Mouse (Mus musculus): ENCODE measurements around the gene Spop. TPM values are rescaled to one million over a fixed set of nuclear protein-coding genes. Genes with fewer than 3 reads are reported as not detected.
A peak's percentile ranks its signal among the peaks of the same experiment; 100 is the strongest.

The Spop gene
- polyA plus RNA-seq, 1 experiment, result 38.5 TPM

- H3K4me1 ChIP-seq (ENCODE audit: control insufficient read depth, insufficient read depth, low read length), result no peaks in the 10 kb centered on the region
- no peaks in the 10 kb centered on the region for H3K27me3 ChIP-seq (ENCODE audit: control insufficient read depth, insufficient read depth, low read length, poor library complexity, severe bottlenecking)
- H3K4me3 ChIP-seq (ENCODE audit: low read depth, low read length), result no peak overlapping the region
- peaks cover 15% of the 10 kb centered on the region; the same call in 1 of the 2 replicates for H3K36me3 ChIP-seq (ENCODE audit: control insufficient read depth, insufficient read depth, low read length, poor library complexity, severe bottlenecking)
- no peaks in the 10 kb centered on the region for H3K9me3 ChIP-seq (replicated peaks; ENCODE audit: control insufficient read depth, insufficient read depth, low read length, poor library complexity, severe bottlenecking)
- TF ChIP-seq POLR2A (IDR thresholded peaks at IDR 0.05; ENCODE audit: insufficient read depth, low read length) (no peak), CTCF (IDR thresholded peaks at IDR 0.05; ENCODE audit: low read depth, low read length) (no peak), EP300 (IDR thresholded peaks at IDR 0.05; ENCODE audit: insufficient read depth, low read depth, low read length) (no peak)
- no peak overlapping the region for H3K27ac ChIP-seq (ENCODE audit: insufficient read depth, low read length)
- no peak overlapping the region for H3K9ac ChIP-seq (ENCODE audit: low read depth, poor library complexity, severe bottlenecking)
Measured at GRCm38 (mm10) chr11:95380711-95381110, 33.2 kb upstream of the Spop start.

GRCm38 (mm10) chr11:95381146-95381545 lies 32.7 kb upstream of the Spop start:
- H3K27ac ChIP-seq (ENCODE audit: insufficient read depth, low read length), result no peak overlapping the region
- no peaks in the 10 kb centered on the region for H3K4me1 ChIP-seq (ENCODE audit: control insufficient read depth, insufficient read depth, low read length)
- no peaks in the 10 kb centered on the region for H3K27me3 ChIP-seq (ENCODE audit: control insufficient read depth, insufficient read depth, low read length, poor library complexity, severe bottlenecking)
- TF ChIP-seq POLR2A (IDR thresholded peaks at IDR 0.05; ENCODE audit: insufficient read depth, low read length), result no peak
- no peak for TF ChIP-seq CTCF (IDR thresholded peaks at IDR 0.05; ENCODE audit: low read depth, low read length)
- no peak for TF ChIP-seq EP300 (IDR thresholded peaks at IDR 0.05; ENCODE audit: insufficient read depth, low read depth, low read length)
- H3K9ac ChIP-seq (ENCODE audit: low read depth, poor library complexity, severe bottlenecking), result no peak overlapping the region
- H3K4me3 ChIP-seq (ENCODE audit: low read depth, low read length), result no peak overlapping the region
- peaks cover 15% of the 10 kb centered on the region; the same call in 1 of the 2 replicates for H3K36me3 ChIP-seq (ENCODE audit: control insufficient read depth, insufficient read depth, low read length, poor library complexity, severe bottlenecking)
- H3K9me3 ChIP-seq (replicated peaks; ENCODE audit: control insufficient read depth, insufficient read depth, low read length, poor library complexity, severe bottlenecking), result no peaks in the 10 kb centered on the region

DNA sequence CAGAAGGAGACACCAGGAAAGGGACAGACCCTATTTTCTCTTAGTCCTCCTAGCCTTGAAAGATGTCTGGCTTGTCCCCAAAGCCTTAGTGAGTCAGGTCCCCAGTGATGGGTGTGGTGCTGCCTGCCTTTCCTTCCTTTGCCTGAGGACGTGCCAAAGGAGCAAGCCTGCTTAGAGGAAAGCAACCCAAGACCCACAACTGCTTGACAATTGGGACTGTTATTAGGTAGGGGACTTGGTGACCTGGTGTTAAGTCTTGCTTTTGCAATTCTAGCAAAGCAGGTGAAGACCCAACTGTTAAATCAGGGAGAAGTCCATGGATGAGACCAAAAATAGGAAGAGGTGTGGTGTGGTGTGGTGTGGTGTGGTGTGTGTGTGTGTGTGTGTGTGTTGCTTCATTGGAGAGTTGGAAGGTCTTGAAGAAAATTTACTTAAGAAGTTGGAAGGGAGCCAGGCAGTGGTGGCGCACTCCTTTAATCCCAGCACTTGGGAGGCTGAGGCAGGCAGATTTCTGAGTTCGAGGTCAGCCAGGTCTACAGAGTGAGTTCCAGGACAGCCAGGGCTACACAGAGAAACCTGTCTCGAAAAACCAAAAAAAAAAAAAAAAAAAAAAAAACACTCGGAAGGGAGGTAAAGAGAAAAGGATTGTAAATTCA lies 30.4 kb upstream of the Spop start:
- H3K36me3 ChIP-seq (ENCODE audit: control insufficient read depth, insufficient read depth, low read length, poor library complexity, severe bottlenecking), result peaks cover 29% of the 10 kb centered on the region
- H3K4me3 ChIP-seq (ENCODE audit: low read depth, low read length), result no peak overlapping the region
- no peak overlapping the region for H3K27ac ChIP-seq (ENCODE audit: insufficient read depth, low read length)
- no peak overlapping the region for H3K9ac ChIP-seq (ENCODE audit: low read depth, poor library complexity, severe bottlenecking)
- no peak for TF ChIP-seq POLR2A (IDR thresholded peaks at IDR 0.05; ENCODE audit: insufficient read depth, low read length)
- TF ChIP-seq CTCF (IDR thresholded peaks at IDR 0.05; ENCODE audit: low read depth, low read length), result no peak
- TF ChIP-seq EP300 (IDR thresholded peaks at IDR 0.05; ENCODE audit: insufficient read depth, low read depth, low read length), result no peak
- H3K4me1 ChIP-seq (ENCODE audit: control insufficient read depth, insufficient read depth, low read length), result no peaks in the 10 kb centered on the region
- H3K27me3 ChIP-seq (ENCODE audit: control insufficient read depth, insufficient read depth, low read length, poor library complexity, severe bottlenecking), result no peaks in the 10 kb centered on the region
- H3K9me3 ChIP-seq (replicated peaks; ENCODE audit: control insufficient read depth, insufficient read depth, low read length, poor library complexity, severe bottlenecking), result no peaks in the 10 kb centered on the region

DNA sequence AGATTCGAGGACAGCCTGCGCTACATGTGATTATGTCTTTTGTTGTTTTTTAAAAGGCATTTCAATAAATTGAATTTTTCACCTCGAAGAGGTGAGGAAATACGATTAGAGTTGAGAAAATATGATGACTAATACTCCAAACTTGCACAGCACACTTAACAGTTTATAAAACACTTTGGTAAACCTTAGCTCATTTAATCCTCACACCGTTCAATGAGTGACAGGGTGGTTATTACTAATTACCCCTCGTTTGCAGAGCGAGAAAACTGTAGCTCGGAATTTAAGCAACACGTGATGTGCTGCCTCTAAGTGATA lies 29.9 kb upstream of the Spop start:
- Histone ChIP-seq H3K9ac (ENCODE audit: low read depth, poor library complexity, severe bottlenecking) (peak overlapping the region; percentile 87), H3K4me1 (ENCODE audit: control insufficient read depth, insufficient read depth, low read length) (no peaks in the 10 kb centered on the region), H3K27me3 (ENCODE audit: control insufficient read depth, insufficient read depth, low read length, poor library complexity, severe bottlenecking) (no peaks in the 10 kb centered on the region), H3K36me3 (ENCODE audit: control insufficient read depth, insufficient read depth, low read length, poor library complexity, severe bottlenecking) (peaks cover 26% of the 10 kb centered on the region), H3K27ac (ENCODE audit: insufficient read depth, low read length) (no peak overlapping the region), H3K4me3 (ENCODE audit: low read depth, low read length) (peak overlapping the region; percentile 22), H3K9me3 (replicated peaks; ENCODE audit: control insufficient read depth, insufficient read depth, low read length, poor library complexity, severe bottlenecking) (no peaks in the 10 kb centered on the region)
- TF ChIP-seq EP300 (IDR thresholded peaks at IDR 0.05; ENCODE audit: insufficient read depth, low read depth, low read length) (no peak), CTCF (IDR thresholded peaks at IDR 0.05; ENCODE audit: low read depth, low read length) (no peak), POLR2A (IDR thresholded peaks at IDR 0.05; ENCODE audit: insufficient read depth, low read length) (no peak)

DNA sequence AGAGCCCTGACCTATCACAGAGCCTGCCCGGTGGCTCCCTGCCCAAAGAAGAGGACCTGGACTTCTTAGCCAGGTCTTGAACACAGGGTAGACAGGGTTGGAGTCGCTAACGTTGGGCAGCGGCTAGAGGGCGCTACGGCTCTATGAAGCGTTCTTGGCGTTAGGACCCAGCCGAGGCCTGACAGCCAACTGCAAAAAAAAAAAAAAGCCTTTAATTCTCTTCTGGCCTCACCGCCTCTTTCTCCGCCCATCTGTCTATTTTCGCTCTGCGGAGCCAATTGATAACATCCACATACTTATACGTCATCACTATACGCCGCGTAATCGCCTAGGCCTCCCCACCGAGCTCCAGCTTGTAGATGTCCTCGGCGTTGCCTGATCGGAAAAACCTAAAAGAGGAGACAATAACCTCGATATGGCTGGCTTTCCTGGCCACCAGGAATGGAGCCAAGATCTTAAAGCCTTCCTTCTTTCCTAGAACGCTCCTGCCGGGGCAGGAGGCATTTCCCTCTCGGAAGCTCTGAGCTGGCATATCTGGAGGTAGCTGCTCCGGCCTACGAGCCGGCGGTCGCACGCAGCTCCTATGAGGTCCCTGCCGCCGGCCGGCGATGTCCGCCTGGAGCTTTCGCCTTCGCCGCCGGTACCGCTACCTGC lies 29.4 kb upstream of the Spop start, which contains the start of gene Slc35b1:
Slc35b1 (plus strand) TSS at position 374 of the 654 bp plus-strand sequence.
- Histone ChIP-seq H3K4me1 (ENCODE audit: control insufficient read depth, insufficient read depth, low read length) (no peaks in the 10 kb centered on the region), H3K36me3 (ENCODE audit: control insufficient read depth, insufficient read depth, low read length, poor library complexity, severe bottlenecking) (peaks cover 30% of the 10 kb centered on the region), H3K9me3 (replicated peaks; ENCODE audit: control insufficient read depth, insufficient read depth, low read length, poor library complexity, severe bottlenecking) (no peaks in the 10 kb centered on the region), H3K9ac (ENCODE audit: low read depth, poor library complexity, severe bottlenecking) (peak within 1 kb of the TSS; percentile 87), H3K27me3 (ENCODE audit: control insufficient read depth, insufficient read depth, low read length, poor library complexity, severe bottlenecking) (no peaks in the 10 kb centered on the region), H3K27ac (ENCODE audit: insufficient read depth, low read length) (peak within 1 kb of the TSS; percentile 42; the same call in 1 of the 2 replicates), H3K4me3 (ENCODE audit: low read depth, low read length) (peak within 1 kb of the TSS; percentile 98)
- TF ChIP-seq EP300 (IDR thresholded peaks at IDR 0.05; ENCODE audit: insufficient read depth, low read depth, low read length) (no peak), CTCF (IDR thresholded peaks at IDR 0.05; ENCODE audit: low read depth, low read length) (peak; percentile 86), POLR2A (IDR thresholded peaks at IDR 0.05; ENCODE audit: insufficient read depth, low read length) (no peak)

DNA sequence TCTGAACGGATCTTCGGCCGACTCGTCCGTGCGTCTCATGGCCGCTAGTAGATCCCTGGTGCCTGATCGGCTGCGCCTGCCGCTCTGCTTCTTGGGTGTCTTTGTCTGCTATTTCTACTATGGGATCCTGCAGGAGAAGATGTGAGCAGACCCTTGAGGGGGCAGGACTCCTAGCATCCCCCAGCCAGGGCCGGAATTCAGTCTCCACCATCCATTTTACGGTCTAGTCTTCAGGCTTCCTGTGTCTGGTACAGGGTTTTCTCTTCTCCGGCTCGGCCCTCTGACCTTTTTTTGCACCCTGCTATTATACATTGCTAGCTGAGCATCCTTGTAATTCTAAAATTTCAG lies 28.9 kb upstream of the Spop start:
- no peak overlapping the region for H3K27ac ChIP-seq (ENCODE audit: insufficient read depth, low read length)
- TF ChIP-seq CTCF (IDR thresholded peaks at IDR 0.05; ENCODE audit: low read depth, low read length) (no peak), POLR2A (IDR thresholded peaks at IDR 0.05; ENCODE audit: insufficient read depth, low read length) (no peak)
- H3K4me1 ChIP-seq (ENCODE audit: control insufficient read depth, insufficient read depth, low read length), result no peaks in the 10 kb centered on the region
- no peaks in the 10 kb centered on the region for H3K27me3 ChIP-seq (ENCODE audit: control insufficient read depth, insufficient read depth, low read length, poor library complexity, severe bottlenecking)
- no peaks in the 10 kb centered on the region for H3K9me3 ChIP-seq (replicated peaks; ENCODE audit: control insufficient read depth, insufficient read depth, low read length, poor library complexity, severe bottlenecking)
- H3K9ac ChIP-seq (ENCODE audit: low read depth, poor library complexity, severe bottlenecking), result peak overlapping the region; percentile 87
- peak overlapping the region; percentile 98 for H3K4me3 ChIP-seq (ENCODE audit: low read depth, low read length)
- peaks cover 29% of the 10 kb centered on the region for H3K36me3 ChIP-seq (ENCODE audit: control insufficient read depth, insufficient read depth, low read length, poor library complexity, severe bottlenecking)
